8 mouse cellular contexts compared by ENCODE assay signal in the genomic region with DNA sequence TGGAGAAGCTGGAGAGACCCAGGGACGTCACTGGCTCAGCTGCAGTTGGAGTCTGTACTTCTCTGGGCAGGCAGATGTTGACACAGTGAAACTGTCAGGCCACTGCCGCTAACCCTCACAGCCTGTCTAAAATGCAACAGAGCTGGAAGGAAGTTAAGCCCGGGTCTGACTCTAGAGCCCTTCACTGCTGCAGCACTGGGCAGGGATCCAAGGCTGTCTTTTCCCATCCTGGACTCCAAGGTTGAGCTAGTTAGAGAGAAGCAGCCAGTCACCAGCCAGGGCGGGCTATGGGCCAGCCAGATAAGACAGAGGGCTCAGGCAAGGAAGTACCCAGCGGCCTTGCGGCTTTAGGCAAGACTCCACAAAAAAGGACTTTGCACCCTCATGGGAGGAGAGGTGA. TPM values are rescaled to one million over a fixed set of nuclear protein-coding genes. Genes with fewer than 3 reads are reported as not detected.
DNase-seq lines count a peak whose midpoint lies in the region; ATAC-seq and TF ChIP-seq lines count a peak whose summit lies in the region.

No protein-coding gene starts in this region.

- no peak overlapping the region for H3K4me2 ChIP-seq in hindbrain, embryonic 16.5 days (ENCODE audit: low read length)
- H3K4me2 ChIP-seq in hindbrain, embryonic 11.5 days (replicated peaks; ENCODE audit: low read depth, low read length), result no peak overlapping the region
- H3K4me2 ChIP-seq in liver, embryonic 13.5 days, result no peak overlapping the region
- H3K4me2 ChIP-seq in stomach, embryonic 15.5 days, result no peak overlapping the region

- no peak for TF ChIP-seq CTCF in bone marrow, adult 2 months (IDR thresholded peaks at IDR 0.05; ENCODE audit: control insufficient read depth, insufficient read depth, low read length)

- no peaks in the 10 kb centered on the region for H3K9me3 ChIP-seq in hindbrain, embryonic 16.5 days (ENCODE audit: control insufficient read depth, low read length)
- no peaks in the 10 kb centered on the region for H3K9me3 ChIP-seq in hindbrain, embryonic 11.5 days (ENCODE audit: control insufficient read depth, low read length)
- no peaks in the 10 kb centered on the region for H3K9me3 ChIP-seq in liver, embryonic 13.5 days (replicated peaks)
- no peaks in the 10 kb centered on the region for H3K9me3 ChIP-seq in stomach, embryonic 15.5 days
- H3K9me3 ChIP-seq in midbrain, embryonic 10.5 days (replicated peaks), result no peaks in the 10 kb centered on the region

- H3K27ac ChIP-seq in hindbrain, embryonic 16.5 days (ENCODE audit: low read depth, low read length), result no peak overlapping the region
- no peak overlapping the region for H3K27ac ChIP-seq in hindbrain, embryonic 11.5 days (ENCODE audit: low read depth, low read length)
- H3K27ac ChIP-seq in bone marrow, adult 2 months (ENCODE audit: control insufficient read depth, insufficient read depth, low read depth, low read length, poor library complexity), result peak overlapping the region; percentile 32
- H3K27ac ChIP-seq in liver, embryonic 13.5 days, result peak overlapping the region; percentile 24
- 0 out of 2 replicates have a peak overlapping the region, but pooled peaks have one; percentile 4 for H3K27ac ChIP-seq in stomach, embryonic 15.5 days
- H3K27ac ChIP-seq in midbrain, embryonic 10.5 days (replicated peaks), result no peak overlapping the region

- no peak for TF ChIP-seq POLR2A in bone marrow, adult 2 months (IDR thresholded peaks at IDR 0.05; ENCODE audit: borderline replicate concordance, control insufficient read depth, low read depth, low read length)

- no peak overlapping the region for H3K9ac ChIP-seq in hindbrain, embryonic 16.5 days (ENCODE audit: low read depth, low read length)
- no peak overlapping the region for H3K9ac ChIP-seq in hindbrain, embryonic 11.5 days (ENCODE audit: low read depth, low read length)
- no peak overlapping the region for H3K9ac ChIP-seq in liver, embryonic 13.5 days
- no peak overlapping the region for H3K9ac ChIP-seq in stomach, embryonic 15.5 days

- no peaks in the 10 kb centered on the region for H3K27me3 ChIP-seq in hindbrain, embryonic 16.5 days (replicated peaks; ENCODE audit: control insufficient read depth, insufficient read depth, low read length)
- H3K27me3 ChIP-seq in hindbrain, embryonic 11.5 days (ENCODE audit: control insufficient read depth, insufficient read depth, low read length), result no peaks in the 10 kb centered on the region
- H3K27me3 ChIP-seq in liver, embryonic 13.5 days, result peaks cover 4% of the 10 kb centered on the region
- H3K27me3 ChIP-seq in stomach, embryonic 15.5 days (replicated peaks), result no peaks in the 10 kb centered on the region
- H3K27me3 ChIP-seq in midbrain, embryonic 10.5 days (ENCODE audit: low read depth, poor library complexity, severe bottlenecking), result no peaks in the 10 kb centered on the region

- no peaks in the 10 kb centered on the region for H3K36me3 ChIP-seq in hindbrain, embryonic 16.5 days (ENCODE audit: control insufficient read depth, insufficient read depth, low read length)
- no peaks in the 10 kb centered on the region for H3K36me3 ChIP-seq in hindbrain, embryonic 11.5 days (ENCODE audit: control insufficient read depth, insufficient read depth, low read length)
- no peaks in the 10 kb centered on the region for H3K36me3 ChIP-seq in liver, embryonic 13.5 days
- H3K36me3 ChIP-seq in stomach, embryonic 15.5 days, result no peaks in the 10 kb centered on the region
- H3K36me3 ChIP-seq in midbrain, embryonic 10.5 days, result no peaks in the 10 kb centered on the region

- no peak overlapping the region for H3K4me3 ChIP-seq in hindbrain, embryonic 16.5 days (ENCODE audit: low read length)
- no peak overlapping the region for H3K4me3 ChIP-seq in hindbrain, embryonic 11.5 days (ENCODE audit: low read depth, low read length)
- no peak overlapping the region for H3K4me3 ChIP-seq in bone marrow, adult 2 months (replicated peaks; ENCODE audit: control insufficient read depth, low read depth, low read length)
- H3K4me3 ChIP-seq in liver, embryonic 13.5 days (replicated peaks), result no peak overlapping the region
- no peak overlapping the region for H3K4me3 ChIP-seq in stomach, embryonic 15.5 days (replicated peaks)
- no peak overlapping the region for H3K4me3 ChIP-seq in midbrain, embryonic 10.5 days

- no peak for DNase-seq in hindbrain, embryonic 11.5 days (ENCODE audit: low spot score)
- DNase-seq in heart, postnatal 36 days, result peak; percentile 76 to 77
- DNase-seq in liver, embryonic 13.5 days, result no peak
- no peak for DNase-seq in midbrain, embryonic 10.5 days (ENCODE audit: low spot score)
- DNase-seq in gastrocnemius, adult 8-10 months (ENCODE audit: low spot score in 2 of 2), result no peak

- peaks cover 12% of the 10 kb centered on the region for H3K4me1 ChIP-seq in hindbrain, embryonic 16.5 days (ENCODE audit: control insufficient read depth, insufficient read depth, low read depth, low read length)
- H3K4me1 ChIP-seq in hindbrain, embryonic 11.5 days (replicated peaks; ENCODE audit: control insufficient read depth, insufficient read depth, low read length), result no peaks in the 10 kb centered on the region
- peaks cover 5% of the 10 kb centered on the region; the same call in 1 of the 2 replicates for H3K4me1 ChIP-seq in bone marrow, adult 2 months (ENCODE audit: control insufficient read depth, insufficient read depth, low read length)
- H3K4me1 ChIP-seq in liver, embryonic 13.5 days (replicated peaks), result peaks cover 16% of the 10 kb centered on the region
- H3K4me1 ChIP-seq in stomach, embryonic 15.5 days, result peaks cover 14% of the 10 kb centered on the region
- H3K4me1 ChIP-seq in midbrain, embryonic 10.5 days, result no peaks in the 10 kb centered on the region

- intact Hi-C loops in heart, postnatal 36 days (cut with DNase I), result no loop called here

- WGBS in hindbrain, embryonic 16.5 days, result 64% methylated on average over 6 of the region's 6 CpGs
- WGBS in hindbrain, embryonic 11.5 days, result 76% methylated on average over 6 of the region's 6 CpGs
- WGBS in bone marrow, adult 2 months, result 6% methylated on average over 6 of the region's 6 CpGs
- WGBS in liver, embryonic 13.5 days (ENCODE audit: insufficient replicate concordance), result 24% methylated on average over 6 of the region's 6 CpGs
- WGBS in stomach, embryonic 15.5 days, result 24% methylated on average over 6 of the region's 6 CpGs
- WGBS in midbrain, embryonic 10.5 days, result 72% methylated on average over 6 of the region's 6 CpGs

- peak; percentile 48; the same call in 1 of the 2 replicates for ATAC-seq in hindbrain, embryonic 16.5 days
- ATAC-seq in hindbrain, embryonic 11.5 days (ENCODE audit: low FRiP score), result no peak
- ATAC-seq in liver, embryonic 13.5 days (ENCODE audit: low read depth), result peak; percentile 84
- peak; percentile 82 for ATAC-seq in stomach, embryonic 15.5 days (ENCODE audit: insufficient read depth, low FRiP score, low read depth)

RNA-seq across cellular contexts. Expression of a gene that starts 33.0 kb away (rescaled TPM):
- 86.5 and 88.6 TPM in 2 replicates for polyA plus RNA-seq in hindbrain, embryonic 16.5 days (2015; fragmentation: Nextera tagmentation; extraction: Ambion mirVana)
- polyA plus RNA-seq in hindbrain, embryonic 11.5 days (2014; fragmentation: Nextera tagmentation; extraction: Ambion mirVana), result 119 and 128 TPM in 2 replicates
- 72.4 and 118 TPM in 2 replicates for polyA plus RNA-seq in bone marrow, adult 2 months (2011; ENCODE audit: insufficient read depth, insufficient read length, low replicate concordance, missing spikeins)
- 10 to 100 TPM; 67.6 to 71.0 TPM for total RNA-seq in heart, postnatal 36 days (2021)
- polyA plus RNA-seq in liver, embryonic 13.5 days (2015; fragmentation: Nextera tagmentation; extraction: Ambion mirVana), result 182 and 189 TPM in 2 replicates
- polyA plus RNA-seq in stomach, embryonic 15.5 days (2015; fragmentation: Nextera tagmentation; extraction: Ambion mirVana), result 200 and 217 TPM in 2 replicates
- polyA plus RNA-seq in midbrain, embryonic 10.5 days (2016; fragmentation: Nextera tagmentation; extraction: Ambion mirVana), result 187 and 205 TPM in 2 replicates
- 10 to 100 TPM; 24.9 to 28.2 (median 26.3) TPM for total RNA-seq in gastrocnemius, adult 8-10 months (2022)

RNA-seq across cellular contexts. Expression of a gene that starts 33.3 kb away (rescaled TPM):
- polyA plus RNA-seq in hindbrain, embryonic 16.5 days (2015; fragmentation: Nextera tagmentation; extraction: Ambion mirVana), result 30.8 and 31.6 TPM in 2 replicates
- polyA plus RNA-seq in hindbrain, embryonic 11.5 days (2014; fragmentation: Nextera tagmentation; extraction: Ambion mirVana), result 10.7 and 11.1 TPM in 2 replicates
- 23.9 and 47.7 TPM in 2 replicates for polyA plus RNA-seq in bone marrow, adult 2 months (2011; ENCODE audit: insufficient read depth, insufficient read length, low replicate concordance, missing spikeins)
- 10 to 100 TPM; 24.3 to 27.2 TPM for total RNA-seq in heart, postnatal 36 days (2021)
- 4.8 and 5.9 TPM in 2 replicates for polyA plus RNA-seq in liver, embryonic 13.5 days (2015; fragmentation: Nextera tagmentation; extraction: Ambion mirVana)
- polyA plus RNA-seq in stomach, embryonic 15.5 days (2015; fragmentation: Nextera tagmentation; extraction: Ambion mirVana), result 7.2 and 7.6 TPM in 2 replicates
- polyA plus RNA-seq in midbrain, embryonic 10.5 days (2016; fragmentation: Nextera tagmentation; extraction: Ambion mirVana), result 7.1 and 9.0 TPM in 2 replicates
- total RNA-seq in gastrocnemius, adult 8-10 months (2022), result 10 to 100 TPM; 23.6 to 27.2 (median 25.0) TPM

Comparison
In these comparisons a context has a peak if more than half of its experiments do, and no peak if none do; other contexts are left out.
1. H3K27ac ChIP-seq: peak in bone marrow, adult 2 months (single experiment), liver, embryonic 13.5 days (single experiment) and stomach, embryonic 15.5 days (single experiment); none in hindbrain, embryonic 16.5 days (single experiment), hindbrain, embryonic 11.5 days (single experiment) and midbrain, embryonic 10.5 days (single experiment).
2. DNase-seq: peak in heart, postnatal 36 days (2 of 2); none in hindbrain, embryonic 11.5 days (single experiment), liver, embryonic 13.5 days (single experiment), midbrain, embryonic 10.5 days (single experiment) and gastrocnemius, adult 8-10 months (0 of 2).